Mouse (Mus musculus) G1E (cell line): ENCODE data around the gene Smim12. TPM values are rescaled to one million over a fixed set of nuclear protein-coding genes. Genes with fewer than 3 reads are reported as not detected.

ENCODE experiments used
- ATAC-seq: 2 replicates; pipeline ENCODE4 v1.8.0; 2016; ENCODE audit warnings: mild to moderate bottlenecking; ENCODE audit not compliant: insufficient number of reproducible peaks, poor library complexity, low FRiP score, severe bottlenecking; ENCODE audit errors: extremely low read depth
- DNase-seq: peaks from one replicate; pipeline ENCODE4 v3.0.0; 2012; ENCODE audit warnings: low spot score
- H3K27me3 ChIP-seq: 2 replicates; pipeline ENCODE4 v1.6.1; 2012; ENCODE audit warnings: mild to moderate bottlenecking, low read length, inconsistent platforms; ENCODE audit not compliant: insufficient read depth
- H3K36me3 ChIP-seq: replicated peaks from 2 replicates; pipeline ENCODE3; 2012; ENCODE audit warnings: mild to moderate bottlenecking, inconsistent platforms
- H3K4me1 ChIP-seq: 2 replicates; pipeline ENCODE4 v1.6.1; 2012; ENCODE audit warnings: low read depth, low read length, inconsistent platforms, mixed read lengths; ENCODE audit not compliant: insufficient read depth
- H3K4me3 ChIP-seq: 2 replicates; pipeline ENCODE4 v1.5.1; 2012; ENCODE audit warnings: low read depth, mild to moderate bottlenecking, inconsistent platforms, low read length, moderate library complexity, mixed read lengths
- H3K9me3 ChIP-seq: replicated peaks from 2 replicates; pipeline ENCODE4 v1.6.1; 2012; ENCODE audit warnings: inconsistent platforms
- CTCF ChIP-seq: IDR thresholded peaks from 2 replicates; pipeline ENCODE4 v1.5.1; 2012; ENCODE audit warnings: low read depth, low read length, inconsistent platforms, mixed read lengths
- GATA1 ChIP-seq: IDR thresholded peaks from 2 replicates; pipeline ENCODE4 v1.6.1; 2012; ENCODE audit warnings: borderline replicate concordance, low read length, inconsistent platforms, mixed read lengths
- GATA2 ChIP-seq: IDR thresholded peaks from 2 replicates; pipeline ENCODE4 v1.6.1; 2012; ENCODE audit warnings: low read depth, low read length, inconsistent platforms, borderline replicate concordance
- POLR2AphosphoS5 ChIP-seq: IDR thresholded peaks from 2 replicates; pipeline ENCODE4 v1.6.1; 2012; ENCODE audit warnings: low read depth, low read length, inconsistent platforms; ENCODE audit not compliant: insufficient replicate concordance
- TAL1 ChIP-seq: conservative IDR thresholded peaks from 2 replicates; pipeline ENCODE4 v1.6.1; 2012; ENCODE audit warnings: low read depth, low read length, inconsistent platforms, mixed read lengths
- polyA plus RNA-seq: library from polyadenylated mRNA; stranded (reverse); fragments of >175 nt; gene quantifications from 2 replicates; pipeline ENCODE4 v1.2.3, GENCODE M21; 2012
- total RNA-seq, 2 experiments: library from RNA; stranded (forward) in 1 of 2; stranded (reverse) in 1 of 2; fragments of 200-1000 nt in 1 of 2; fragments of >200 nt in 1 of 2; fragmentation: Nextera tagmentation in 1 of 2; gene quantifications; 2 replicates each; pipeline ENCODE4 v1.2.3; 2014 to 2017

The Smim12 gene
- total and polyA plus RNA-seq, 3 experiments: 30.8 to 47.1 (median 41.1) TPM

DNA sequence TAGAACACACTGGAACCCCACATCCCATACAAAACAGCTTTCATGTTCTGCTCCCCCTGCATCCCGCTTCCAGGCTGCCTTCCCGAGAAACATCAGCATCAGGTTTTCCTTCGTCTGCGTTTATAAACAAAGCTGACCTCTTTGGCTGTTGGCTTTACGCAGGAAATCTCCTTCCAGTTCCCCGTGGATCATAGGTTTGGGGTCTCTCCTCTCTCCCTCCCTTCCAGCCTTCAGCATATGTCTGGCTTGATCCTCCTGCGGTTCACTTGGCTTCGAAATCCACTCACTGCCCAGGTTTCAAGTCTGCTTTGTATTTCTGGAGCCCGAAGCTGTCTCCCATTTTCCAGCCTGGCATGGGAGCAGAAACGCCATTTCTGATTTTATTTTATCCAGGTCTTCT, 20.3 kb upstream of the Smim12 start:
- Histone ChIP-seq H3K4me3 (no peak overlapping the region), H3K27me3 (no peaks in the 10 kb centered on the region), H3K36me3 (no peaks in the 10 kb centered on the region), H3K4me1 (no peaks in the 10 kb centered on the region), H3K9me3 (no peaks in the 10 kb centered on the region)
- DNase-seq (no peak), ATAC-seq (no peak)
- no peak for TF ChIP-seq POLR2AphosphoS5
- no peak for TF ChIP-seq GATA1
- no peak for TF ChIP-seq CTCF
- TF ChIP-seq GATA2: no peak
- TF ChIP-seq TAL1: no peak

GRCm38 (mm10) chr4:127223755-127224154, 19.8 kb upstream of the Smim12 start:
- H3K36me3 ChIP-seq: no peaks in the 10 kb centered on the region
- H3K4me3 ChIP-seq: no peak overlapping the region
- no peak for DNase-seq
- no peak for ATAC-seq
- H3K9me3 ChIP-seq: no peaks in the 10 kb centered on the region
- TF ChIP-seq CTCF (no peak), GATA1 (no peak), TAL1 (no peak), GATA2 (no peak), POLR2AphosphoS5 (no peak)
- H3K4me1 ChIP-seq: no peaks in the 10 kb centered on the region
- H3K27me3 ChIP-seq: no peaks in the 10 kb centered on the region

DNA sequence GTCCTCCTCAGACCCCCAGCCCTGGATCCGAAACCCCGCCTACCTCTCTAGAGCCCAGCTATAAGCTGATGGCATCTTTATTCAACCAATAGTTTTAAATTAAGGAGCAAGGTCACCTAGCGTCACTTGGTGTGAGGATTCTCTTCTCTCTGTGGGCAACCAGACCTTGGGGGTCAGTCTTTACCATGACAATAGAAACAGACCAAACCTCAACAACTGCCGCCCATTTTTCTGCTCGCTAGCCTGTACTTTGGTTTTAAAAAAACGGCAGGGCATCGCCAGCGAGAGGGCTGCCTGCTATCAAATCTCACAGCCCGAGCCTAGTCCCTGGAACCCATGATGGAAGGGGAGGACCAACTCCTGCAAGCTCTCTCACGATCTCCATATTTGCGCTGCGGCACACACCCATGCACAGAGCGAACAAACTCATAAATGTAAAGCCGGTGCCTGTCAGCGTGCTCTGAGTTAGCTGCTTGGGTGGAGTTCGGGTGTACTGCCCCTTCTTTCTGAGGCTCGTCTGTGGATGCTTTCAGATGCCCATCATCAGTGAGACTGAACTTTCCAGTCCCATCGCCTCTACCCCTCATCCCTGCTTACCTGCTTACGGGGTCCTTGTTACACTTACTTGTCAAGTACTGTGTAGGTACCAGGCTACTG, 19.0 kb upstream of the Smim12 start:
- no peak for DNase-seq
- Histone ChIP-seq H3K9me3 (no peaks in the 10 kb centered on the region), H3K4me1 (no peaks in the 10 kb centered on the region), H3K4me3 (no peak overlapping the region), H3K27me3 (no peaks in the 10 kb centered on the region), H3K36me3 (no peaks in the 10 kb centered on the region)
- no peak for ATAC-seq
- TF ChIP-seq GATA2 (no peak), POLR2AphosphoS5 (no peak), TAL1 (no peak), GATA1 (no peak), CTCF (no peak)

DNA sequence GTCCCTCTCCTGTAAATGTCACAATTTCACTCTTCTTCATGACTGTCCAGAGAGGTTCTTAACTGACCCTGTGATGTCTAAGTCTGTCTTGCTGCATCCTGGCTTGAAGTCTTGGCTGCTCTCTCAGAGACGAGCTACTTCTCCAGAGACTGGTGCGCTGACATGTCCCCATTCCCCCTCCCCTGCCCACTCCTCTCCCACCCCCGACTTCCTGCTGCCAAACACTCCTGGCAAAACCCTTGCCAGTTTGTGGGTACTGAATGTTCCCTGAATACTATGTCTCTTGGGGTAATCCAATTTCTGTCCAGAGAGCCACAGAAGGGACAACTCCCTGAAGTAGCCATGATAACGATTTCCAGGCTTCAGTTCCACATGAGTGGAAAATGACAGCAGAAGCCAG, 17.5 kb upstream of the Smim12 start:
- no peaks in the 10 kb centered on the region for H3K27me3 ChIP-seq

GRCm38 (mm10) chr4:127227051-127227673, 16.4 kb upstream of the Smim12 start:
- no peaks in the 10 kb centered on the region for H3K36me3 ChIP-seq
- no peaks in the 10 kb centered on the region for H3K9me3 ChIP-seq
- no peaks in the 10 kb centered on the region for H3K27me3 ChIP-seq
- no peak overlapping the region for H3K4me3 ChIP-seq
- DNase-seq: no peak
- TF ChIP-seq POLR2AphosphoS5 (no peak), CTCF (no peak), GATA2 (no peak)
- no peak for ATAC-seq
- no peaks in the 10 kb centered on the region for H3K4me1 ChIP-seq

More for the DNA sequence above, 17.5 kb upstream of the Smim12 start:
- no peak for TF ChIP-seq CTCF
- TF ChIP-seq GATA2: no peak
- TF ChIP-seq GATA1: no peak
- TF ChIP-seq POLR2AphosphoS5: no peak
- no peak for TF ChIP-seq TAL1
- DNase-seq (no peak), ATAC-seq (no peak)
- H3K9me3 ChIP-seq: no peaks in the 10 kb centered on the region
- no peaks in the 10 kb centered on the region for H3K4me1 ChIP-seq
- H3K36me3 ChIP-seq: no peaks in the 10 kb centered on the region
- no peak overlapping the region for H3K4me3 ChIP-seq

GRCm38 (mm10) chr4:127232028-127232427, 11.6 kb upstream of the Smim12 start:
- no peaks in the 10 kb centered on the region; the same call in 1 of the 2 replicates for H3K27me3 ChIP-seq
- TF ChIP-seq GATA2 (no peak), GATA1 (no peak), POLR2AphosphoS5 (no peak), CTCF (no peak), TAL1 (no peak)

GRCm38 (mm10) chr4:127232551-127232950, 11.0 kb upstream of the Smim12 start:
- H3K4me1 ChIP-seq: no peaks in the 10 kb centered on the region; the same call in 1 of the 2 replicates
- ATAC-seq (no peak), DNase-seq (no peak)
- no peaks in the 10 kb centered on the region for H3K36me3 ChIP-seq
- no peaks in the 10 kb centered on the region; the same call in 1 of the 2 replicates for H3K27me3 ChIP-seq
- peaks cover 12% of the 10 kb centered on the region for H3K9me3 ChIP-seq
- H3K4me3 ChIP-seq: no peak overlapping the region
- TF ChIP-seq GATA1: no peak
- no peak for TF ChIP-seq CTCF
- no peak for TF ChIP-seq TAL1
- TF ChIP-seq GATA2: no peak
- TF ChIP-seq POLR2AphosphoS5: no peak

More at GRCm38 (mm10) chr4:127232028-127232427, 11.6 kb upstream of the Smim12 start:
- Histone ChIP-seq H3K36me3 (no peaks in the 10 kb centered on the region), H3K4me3 (no peak overlapping the region), H3K9me3 (peaks cover 12% of the 10 kb centered on the region), H3K4me1 (no peaks in the 10 kb centered on the region; the same call in 1 of the 2 replicates)
- DNase-seq: no peak
- ATAC-seq: no peak
